7 mouse cellular contexts compared by ENCODE assay signal in the genomic region with DNA sequence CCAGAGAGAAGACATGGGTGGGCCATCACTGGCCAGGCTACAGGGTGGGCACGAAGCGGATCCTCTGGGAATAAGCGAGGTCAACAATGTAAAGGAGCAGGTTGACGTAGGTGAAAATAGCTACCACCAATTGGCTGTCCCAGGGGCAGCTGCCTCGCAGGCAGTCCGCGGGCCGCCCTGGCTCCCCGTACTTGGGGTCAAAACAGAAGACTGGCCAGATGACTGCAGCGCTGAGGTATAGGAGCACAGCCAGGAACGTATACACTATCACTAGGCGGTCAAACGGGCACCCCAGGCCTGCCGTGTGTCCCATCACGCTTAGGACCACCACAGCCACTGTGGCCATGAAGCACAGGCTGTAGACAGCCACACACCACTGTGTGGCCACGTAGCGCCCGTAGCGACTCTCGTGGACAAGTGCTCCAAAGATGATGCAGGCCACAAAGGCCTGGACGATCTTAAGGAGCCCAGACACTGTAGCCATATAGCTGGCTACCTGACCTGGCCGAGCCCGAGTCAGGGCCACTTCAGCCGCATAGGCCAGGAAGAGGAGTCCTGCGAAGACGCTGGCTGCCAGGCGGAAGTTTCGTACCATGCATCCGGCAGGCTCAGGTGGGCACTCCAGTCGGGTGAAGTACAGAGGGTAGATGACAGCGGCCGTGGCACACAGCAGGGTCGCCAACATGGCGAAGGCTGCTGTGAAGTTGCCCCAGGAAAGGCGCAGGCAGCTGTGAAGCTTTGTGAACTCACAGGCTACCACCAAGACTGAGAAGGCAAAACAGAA. TPM values are rescaled to one million over a fixed set of nuclear protein-coding genes. Genes with fewer than 3 reads are reported as not detected.
DNase-seq lines count a peak whose midpoint lies in the region; ATAC-seq lines count a peak whose summit lies in the region.

No protein-coding gene starts in this region.

- DNase-seq in kidney, postnatal 10 days = peak; percentile 12
- no peak for DNase-seq in kidney, adult 9 months
- DNase-seq in ZHBTc4 (ENCODE audit: low read depth, low spot score) = peak; percentile 19
- no peak for DNase-seq in embryonic facial prominence, embryonic 14.5 days (ENCODE audit: low spot score)
- DNase-seq in adrenal gland, postnatal 36 days = no peak
- no peak for DNase-seq in c-Kit-positive CD71-positive TER-119-positive erythroid progenitor cells, embryonic 14.5 days (ENCODE audit: low spot score)

- peaks cover 8% of the 10 kb centered on the region for H3K27me3 ChIP-seq in embryonic facial prominence, embryonic 14.5 days (replicated peaks; ENCODE audit: control insufficient read depth, insufficient read depth, low read length)
- H3K27me3 ChIP-seq in midbrain, embryonic 15.5 days (replicated peaks) = peaks cover 10% of the 10 kb centered on the region; the same call in 1 of the 2 replicates

- H3K4me1 ChIP-seq in embryonic facial prominence, embryonic 14.5 days (ENCODE audit: control insufficient read depth, insufficient read depth, low read length) = peaks cover 18% of the 10 kb centered on the region
- peaks cover 21% of the 10 kb centered on the region for H3K4me1 ChIP-seq in midbrain, embryonic 15.5 days

- H3K4me3 ChIP-seq in embryonic facial prominence, embryonic 14.5 days (ENCODE audit: low read depth, low read length) = no peak overlapping the region
- H3K4me3 ChIP-seq in midbrain, embryonic 15.5 days = no peak overlapping the region

- H3K27ac ChIP-seq in embryonic facial prominence, embryonic 14.5 days (replicated peaks; ENCODE audit: low read depth, low read length) = no peak overlapping the region
- H3K27ac ChIP-seq in midbrain, embryonic 15.5 days = no peak overlapping the region

- H3K9ac ChIP-seq in embryonic facial prominence, embryonic 14.5 days (ENCODE audit: low read depth, low read length) = peak overlapping the region; percentile 34; the same call in 1 of the 2 replicates
- no peak overlapping the region for H3K9ac ChIP-seq in midbrain, embryonic 15.5 days

- no peak overlapping the region for H3K4me2 ChIP-seq in embryonic facial prominence, embryonic 14.5 days (ENCODE audit: low read depth, low read length)
- 0 out of 2 replicates have a peak overlapping the region, but pooled peaks have one; percentile 50 for H3K4me2 ChIP-seq in midbrain, embryonic 15.5 days

- no peak for ATAC-seq in embryonic facial prominence, embryonic 14.5 days (ENCODE audit: low read depth)
- no peak for ATAC-seq in midbrain, embryonic 15.5 days (replicated peaks)

- no peaks in the 10 kb centered on the region for H3K9me3 ChIP-seq in embryonic facial prominence, embryonic 14.5 days (ENCODE audit: control insufficient read depth, low read length)
- H3K9me3 ChIP-seq in midbrain, embryonic 15.5 days = no peaks in the 10 kb centered on the region

- WGBS in embryonic facial prominence, embryonic 14.5 days = 78% methylated on average over 35 of the region's 35 CpGs
- WGBS in midbrain, embryonic 15.5 days = 82% methylated on average over 35 of the region's 35 CpGs

- H3K36me3 ChIP-seq in embryonic facial prominence, embryonic 14.5 days (ENCODE audit: control insufficient read depth, insufficient read depth, low read length) = no peaks in the 10 kb centered on the region
- H3K36me3 ChIP-seq in midbrain, embryonic 15.5 days (replicated peaks) = no peaks in the 10 kb centered on the region

RNA-seq across cellular contexts. Expression of gene Myadml2, which starts 0.7 kb away (rescaled TPM):
- polyA plus RNA-seq in embryonic facial prominence, embryonic 14.5 days (2014; fragmentation: Nextera tagmentation; extraction: Ambion mirVana) = 3.4 and 3.6 TPM in 2 replicates
- polyA plus RNA-seq in midbrain, embryonic 15.5 days (2015; fragmentation: Nextera tagmentation; extraction: Ambion mirVana) = 0.90 and 1.2 TPM in 2 replicates
- not detected for total RNA-seq in adrenal gland, postnatal 36 days (2021)

RNA-seq across cellular contexts. Expression of gene Pycr1, which starts 3.7 kb away (rescaled TPM):
- 56.7 and 64.7 TPM in 2 replicates for polyA plus RNA-seq in embryonic facial prominence, embryonic 14.5 days (2014; fragmentation: Nextera tagmentation; extraction: Ambion mirVana)
- polyA plus RNA-seq in midbrain, embryonic 15.5 days (2015; fragmentation: Nextera tagmentation; extraction: Ambion mirVana) = 18.2 and 21.2 TPM in 2 replicates
- total RNA-seq in adrenal gland, postnatal 36 days (2021) = 1 to 10 TPM; 1.1 to 1.5 TPM

RNA-seq across cellular contexts. Expression of gene Notum, which starts 13.7 kb away (rescaled TPM):
- 3.6 and 4.9 TPM in 2 replicates for polyA plus RNA-seq in embryonic facial prominence, embryonic 14.5 days (2014; fragmentation: Nextera tagmentation; extraction: Ambion mirVana)
- polyA plus RNA-seq in midbrain, embryonic 15.5 days (2015; fragmentation: Nextera tagmentation; extraction: Ambion mirVana) = 1.4 and 1.8 TPM in 2 replicates
- total RNA-seq in adrenal gland, postnatal 36 days (2021) = 1 to 10 TPM; 8.5 to 9.8 TPM

RNA-seq across cellular contexts. Expression of gene Mafg, which starts 13.8 kb away (rescaled TPM):
- 26.3 and 26.8 TPM in 2 replicates for polyA plus RNA-seq in embryonic facial prominence, embryonic 14.5 days (2014; fragmentation: Nextera tagmentation; extraction: Ambion mirVana)
- 42.0 and 45.2 TPM in 2 replicates for polyA plus RNA-seq in midbrain, embryonic 15.5 days (2015; fragmentation: Nextera tagmentation; extraction: Ambion mirVana)
- 10 to 100 TPM; 50.4 to 78.6 TPM for total RNA-seq in adrenal gland, postnatal 36 days (2021)

RNA-seq across cellular contexts. Expression of gene Sirt7, which starts 22.2 kb away (rescaled TPM):
- 21.8 and 23.0 TPM in 2 replicates for polyA plus RNA-seq in embryonic facial prominence, embryonic 14.5 days (2014; fragmentation: Nextera tagmentation; extraction: Ambion mirVana)
- polyA plus RNA-seq in midbrain, embryonic 15.5 days (2015; fragmentation: Nextera tagmentation; extraction: Ambion mirVana) = 45.8 and 48.2 TPM in 2 replicates
- total RNA-seq in adrenal gland, postnatal 36 days (2021) = 10 to 100 TPM; 49.6 to 67.0 TPM

Comparison
In these comparisons a context has a peak if more than half of its experiments do, and no peak if none do; other contexts are left out.
1. DNase-seq: peak in kidney, postnatal 10 days (single experiment) and ZHBTc4 (single experiment); none in kidney, adult 9 months (single experiment), embryonic facial prominence, embryonic 14.5 days (single experiment), adrenal gland, postnatal 36 days (0 of 2) and c-Kit-positive CD71-positive TER-119-positive erythroid progenitor cells, embryonic 14.5 days (single experiment).